Mouse (Mus musculus): ENCODE results near the gene Neurl1b.

DNA sequence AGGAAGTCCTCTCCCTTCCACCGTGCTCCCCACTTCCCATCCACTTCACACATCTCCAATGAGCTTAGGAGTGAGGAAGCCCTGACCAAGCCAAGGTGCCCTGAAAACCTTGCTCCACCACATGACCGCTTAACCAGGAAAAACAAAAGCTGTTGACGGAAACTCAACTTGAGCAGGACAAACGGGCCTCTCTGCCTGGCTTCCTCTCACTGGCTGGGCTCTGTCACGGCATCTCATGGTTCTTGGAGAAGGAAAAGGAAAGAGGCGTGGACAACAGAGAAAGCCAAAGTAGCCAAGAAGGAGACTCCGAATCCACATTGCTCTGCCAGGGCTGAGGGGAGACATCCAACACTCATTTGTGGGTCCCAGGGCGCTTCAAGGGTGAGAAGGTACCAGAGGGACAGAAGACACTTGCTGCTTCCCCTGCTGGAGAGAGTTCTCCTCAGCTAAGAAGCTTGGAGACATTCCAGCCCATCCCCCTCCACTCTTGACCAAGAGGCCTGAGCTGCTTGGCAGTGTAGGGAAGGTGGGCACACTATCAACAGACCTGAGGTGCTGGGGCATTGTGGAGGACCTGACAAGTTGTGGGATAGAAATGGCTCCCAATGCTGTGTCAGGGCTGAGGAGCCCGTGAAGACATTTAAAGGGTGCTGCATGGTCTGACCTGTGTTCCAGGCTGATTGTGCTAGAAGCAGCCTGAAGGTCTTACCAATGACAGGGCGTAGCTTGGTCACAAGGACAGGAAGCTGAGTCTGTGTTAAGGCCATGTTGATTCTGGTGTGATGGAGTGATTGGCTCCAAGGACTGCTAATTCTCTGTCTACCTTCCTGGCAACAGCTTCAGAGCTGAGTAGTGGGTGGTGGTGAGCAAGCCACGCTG lies 29.1 kb upstream of the Neurl1b start:
- no peak for TF ChIP-seq CTCF (IDR thresholded peaks at IDR 0.05; ENCODE audit: control insufficient read depth, insufficient read depth, low read length)
- TF ChIP-seq POLR2A (IDR thresholded peaks at IDR 0.05; ENCODE audit: borderline replicate concordance, control insufficient read depth, low read depth, low read length): no peak

Measured in bone marrow, adult 2 months (tissue).